Mouse (Mus musculus): ENCODE data around the gene Npcd. TPM values are rescaled to one million over a fixed set of nuclear protein-coding genes. Genes with fewer than 3 reads are reported as not detected.

Gene Npcd
- 0.22 and 0.82 TPM in 2 replicates for polyA plus RNA-seq (2015; fragmentation: Nextera tagmentation; extraction: Ambion mirVana)

GRCm38 (mm10) chr15:79834130-79834880 is at the start of gene Npcd, which contains the start of gene Cbx6:
Npcd (minus strand) TSS chr15:79834237.
Cbx6 (minus strand) TSS chr15:79834688.

GRCm38 (mm10) chr15:79804352-79805071 is 29.5 kb downstream of the Npcd start, which contains the start of gene Nptxr:
Nptxr (minus strand) TSS chr15:79804766.

GRCm38 (mm10) chr15:79777749-79778148 is 56.3 kb downstream of the Npcd start, which contains the start of gene Dnal4:
Dnal4 (minus strand) TSS chr15:79777849.

GRCm38 (mm10) chr15:79741921-79742705 is 91.9 kb downstream of the Npcd start, which contains the start of gene Sun2:
Sun2 (minus strand) TSS chr15:79742536.

Other genes with a start within 250 kb of the Npcd start
- gene Dmc1, start 229.1 kb downstream of the Npcd start, polyA plus RNA-seq (2015; fragmentation: Nextera tagmentation; extraction: Ambion mirVana) = 2.2 and 2.4 TPM in 2 replicates
- gene Fam227a, start 175.3 kb downstream of the Npcd start, polyA plus RNA-seq (2015; fragmentation: Nextera tagmentation; extraction: Ambion mirVana) = 0.33 and 0.59 TPM in 2 replicates
- gene Cby1, start 175.0 kb downstream of the Npcd start, polyA plus RNA-seq (2015; fragmentation: Nextera tagmentation; extraction: Ambion mirVana) = 25.8 and 26.8 TPM in 2 replicates
- 165 and 179 TPM in 2 replicates for gene Tomm22, start 163.4 kb downstream of the Npcd start, polyA plus RNA-seq (2015; fragmentation: Nextera tagmentation; extraction: Ambion mirVana)
- 13.3 and 13.7 TPM in 2 replicates for gene Josd1, start 146.3 kb downstream of the Npcd start, polyA plus RNA-seq (2015; fragmentation: Nextera tagmentation; extraction: Ambion mirVana)
- gene Gtpbp1, start 143.4 kb downstream of the Npcd start, polyA plus RNA-seq (2015; fragmentation: Nextera tagmentation; extraction: Ambion mirVana) = 19.3 and 20.0 TPM in 2 replicates
- gene Sun2, start 91.7 kb downstream of the Npcd start, polyA plus RNA-seq (2015; fragmentation: Nextera tagmentation; extraction: Ambion mirVana) = 5.7 and 6.0 TPM in 2 replicates
- 37.7 and 38.3 TPM in 2 replicates for gene Dnal4, start 56.4 kb downstream of the Npcd start, polyA plus RNA-seq (2015; fragmentation: Nextera tagmentation; extraction: Ambion mirVana)
- 3.2 and 3.3 TPM in 2 replicates for gene Nptxr, start 29.5 kb downstream of the Npcd start, polyA plus RNA-seq (2015; fragmentation: Nextera tagmentation; extraction: Ambion mirVana)
- 43.3 and 46.2 TPM in 2 replicates for gene Cbx6, start 451 bp upstream of the Npcd start, polyA plus RNA-seq (2015; fragmentation: Nextera tagmentation; extraction: Ambion mirVana)
- gene Apobec3, start 57.4 kb upstream of the Npcd start, polyA plus RNA-seq (2015; fragmentation: Nextera tagmentation; extraction: Ambion mirVana) = 15.2 and 15.6 TPM in 2 replicates
- 2.6 and 3.3 TPM in 2 replicates for gene Cbx7, start 136.9 kb upstream of the Npcd start, polyA plus RNA-seq (2015; fragmentation: Nextera tagmentation; extraction: Ambion mirVana)
- 1.6 and 1.8 TPM in 2 replicates for gene Pdgfb, start 180.7 kb upstream of the Npcd start, polyA plus RNA-seq (2015; fragmentation: Nextera tagmentation; extraction: Ambion mirVana)

Data from urinary bladder, postnatal 0 days (tissue).